Mouse (Mus musculus) forebrain, embryonic 16.5 days (tissue): ENCODE measurements around the gene Esrrb. TPM values are rescaled to one million over a fixed set of nuclear protein-coding genes. Genes with fewer than 3 reads are reported as not detected.

Experiments
- ATAC-seq: fragments of 200-750 bp; cut with Nextera tagmentation; 2 replicates; pipeline ENCODE4 v1.8.0; 2017; ENCODE audit warnings: mild to moderate bottlenecking, moderate library complexity
- H3K27ac ChIP-seq: fragments of 300-500 bp; sonication (generic); 2 replicates; pipeline ENCODE4 v1.5.1; 2014; ENCODE audit warnings: low read length, control low read depth
- H3K27me3 ChIP-seq: fragments of 300-500 bp; sonication (generic); replicated peaks from 2 replicates; pipeline ENCODE4 v1.6.1; 2014; ENCODE audit warnings: low read length; ENCODE audit not compliant: control insufficient read depth, insufficient read depth
- H3K36me3 ChIP-seq: fragments of 300-500 bp; sonication (generic); 2 replicates; pipeline ENCODE4 v1.6.1; 2014; ENCODE audit not compliant: control insufficient read depth, insufficient read depth
- H3K4me1 ChIP-seq: fragments of 300-500 bp; sonication (generic); replicated peaks from 2 replicates; pipeline ENCODE4 v1.6.1; 2014; ENCODE audit warnings: low read length; ENCODE audit not compliant: control insufficient read depth, insufficient read depth
- H3K4me2 ChIP-seq: fragments of 300-500 bp; sonication (generic); 2 replicates; pipeline ENCODE4 v1.6.1; 2014; ENCODE audit warnings: mild to moderate bottlenecking, low read length, control low read depth
- H3K4me3 ChIP-seq: fragments of 300-500 bp; sonication (generic); replicated peaks from 2 replicates; pipeline ENCODE4 v1.5.1; 2014; ENCODE audit warnings: mild to moderate bottlenecking, low read length, control low read depth
- H3K9ac ChIP-seq: fragments of 300-500 bp; sonication (generic); replicated peaks from 2 replicates; pipeline ENCODE4 v1.6.1; 2014; ENCODE audit warnings: low read depth, low read length, control low read depth
- H3K9me3 ChIP-seq: fragments of 300-500 bp; sonication (generic); 2 replicates; pipeline ENCODE4 v1.6.1; 2016; ENCODE audit warnings: low read length; ENCODE audit not compliant: control insufficient read depth
- WGBS: fragments of 180-500 bp; shearing (Covaris S2); extraction: QIAGEN DNeasy Blood & Tissue Kit; methylation state at CpG from one replicate; pipeline ENCODE4 v1.1.7; 2014; 5-methylcytosine and 5-hydroxymethylcytosine counted together
- polyA plus RNA-seq: library from polyadenylated mRNA; unstranded; fragments of >200 nt; fragmentation: Nextera tagmentation; extraction: Ambion mirVana; gene quantifications from 2 replicates; pipeline ENCODE4 v1.2.1, GENCODE M21; 2015

Esrrb gene
- polyA plus RNA-seq, 1 experiment from 2014 or later: 0.24 TPM

GRCm38 (mm10) chr12:86501728-86502127, 140.8 kb downstream of the Esrrb start:
- Histone ChIP-seq H3K27ac (no peak overlapping the region), H3K9me3 (no peaks in the 10 kb centered on the region), H3K4me2 (no peak overlapping the region), H3K36me3 (no peaks in the 10 kb centered on the region), H3K27me3 (no peaks in the 10 kb centered on the region), H3K4me1 (peaks cover 10% of the 10 kb centered on the region), H3K9ac (no peak overlapping the region), H3K4me3 (no peak overlapping the region)
- WGBS: 81% methylated on average over 10 of the region's 10 CpGs
- no peak for ATAC-seq

GRCm38 (mm10) chr12:86503921-86504320, 143.0 kb downstream of the Esrrb start:
- ATAC-seq: no peak
- H3K4me3 ChIP-seq: no peak overlapping the region
- 86% methylated on average over 4 of the region's 4 CpGs for WGBS

GRCm38 (mm10) chr12:86504321-86504720, 143.4 kb downstream of the Esrrb start:
- Histone ChIP-seq H3K9me3 (no peaks in the 10 kb centered on the region), H3K4me3 (no peak overlapping the region)

More at GRCm38 (mm10) chr12:86503921-86504320, 143.0 kb downstream of the Esrrb start:
- no peaks in the 10 kb centered on the region for H3K9me3 ChIP-seq
- H3K36me3 ChIP-seq: no peaks in the 10 kb centered on the region
- no peak overlapping the region for H3K4me2 ChIP-seq
- H3K27me3 ChIP-seq: no peaks in the 10 kb centered on the region
- no peak overlapping the region for H3K9ac ChIP-seq
- no peak overlapping the region for H3K27ac ChIP-seq
- H3K4me1 ChIP-seq: peaks cover 4% of the 10 kb centered on the region

GRCm38 (mm10) chr12:86507741-86508140, 146.8 kb downstream of the Esrrb start:
- ATAC-seq: no peak
- Histone ChIP-seq H3K27ac (no peak overlapping the region), H3K4me1 (no peaks in the 10 kb centered on the region; the same call in 1 of the 2 replicates), H3K9me3 (no peaks in the 10 kb centered on the region), H3K4me3 (no peak overlapping the region), H3K4me2 (no peak overlapping the region), H3K27me3 (no peaks in the 10 kb centered on the region), H3K36me3 (no peaks in the 10 kb centered on the region), H3K9ac (no peak overlapping the region)
- 86% methylated on average over 10 of the region's 10 CpGs for WGBS

More at GRCm38 (mm10) chr12:86504321-86504720, 143.4 kb downstream of the Esrrb start:
- no peaks in the 10 kb centered on the region for H3K27me3 ChIP-seq
- H3K9ac ChIP-seq: no peak overlapping the region
- no peak overlapping the region for H3K27ac ChIP-seq
- no peaks in the 10 kb centered on the region; the same call in 1 of the 2 replicates for H3K4me1 ChIP-seq
- 84% methylated on average over 3 of the region's 3 CpGs for WGBS
- ATAC-seq: no peak
- H3K4me2 ChIP-seq: no peak overlapping the region
- no peaks in the 10 kb centered on the region for H3K36me3 ChIP-seq

- no peak overlapping the region for H3K27ac ChIP-seq
- no peaks in the 10 kb centered on the region; the same call in 1 of the 2 replicates for H3K4me1 ChIP-seq
- H3K27me3 ChIP-seq: no peaks in the 10 kb centered on the region
- H3K9me3 ChIP-seq: no peaks in the 10 kb centered on the region
- no peak overlapping the region for H3K4me2 ChIP-seq
- H3K9ac ChIP-seq: no peak overlapping the region
- WGBS: 81% methylated on average over 6 of the region's 6 CpGs
- no peaks in the 10 kb centered on the region for H3K36me3 ChIP-seq
- ATAC-seq: no peak
- H3K4me3 ChIP-seq: no peak overlapping the region
Observed at GRCm38 (mm10) chr12:86508313-86508988, 147.5 kb downstream of the Esrrb start.

- Histone ChIP-seq H3K4me1 (no peaks in the 10 kb centered on the region; the same call in 1 of the 2 replicates), H3K9ac (no peak overlapping the region), H3K27me3 (no peaks in the 10 kb centered on the region), H3K4me3 (no peak overlapping the region), H3K36me3 (no peaks in the 10 kb centered on the region), H3K27ac (no peak overlapping the region), H3K4me2 (no peak overlapping the region), H3K9me3 (no peaks in the 10 kb centered on the region)
- ATAC-seq: no peak
- WGBS: 45% methylated on average over 13 of the region's 13 CpGs
Observed at GRCm38 (mm10) chr12:86509295-86510279, 148.7 kb downstream of the Esrrb start.

- 81% methylated on average over 3 of the region's 3 CpGs for WGBS
- Histone ChIP-seq H3K4me3 (no peak overlapping the region), H3K4me1 (no peaks in the 10 kb centered on the region; the same call in 1 of the 2 replicates), H3K36me3 (no peaks in the 10 kb centered on the region), H3K27ac (no peak overlapping the region), H3K4me2 (no peak overlapping the region), H3K9me3 (no peaks in the 10 kb centered on the region), H3K9ac (no peak overlapping the region), H3K27me3 (no peaks in the 10 kb centered on the region)
- ATAC-seq: no peak
Observed at GRCm38 (mm10) chr12:86512335-86512734, 151.4 kb downstream of the Esrrb start.

GRCm38 (mm10) chr12:86513596-86513995, 152.7 kb downstream of the Esrrb start:
- WGBS: 91% methylated on average over 4 of the region's 4 CpGs
- H3K4me1 ChIP-seq: peaks cover 2% of the 10 kb centered on the region
- no peaks in the 10 kb centered on the region for H3K36me3 ChIP-seq
- H3K4me2 ChIP-seq: no peak overlapping the region
- H3K27me3 ChIP-seq: no peaks in the 10 kb centered on the region
- ATAC-seq: no peak
- no peak overlapping the region for H3K4me3 ChIP-seq
- no peaks in the 10 kb centered on the region for H3K9me3 ChIP-seq
- H3K27ac ChIP-seq: no peak overlapping the region
- no peak overlapping the region for H3K9ac ChIP-seq

- no peak overlapping the region for H3K4me2 ChIP-seq
- no peaks in the 10 kb centered on the region for H3K27me3 ChIP-seq
- no peak overlapping the region for H3K27ac ChIP-seq
- no peak for ATAC-seq
- no peak overlapping the region for H3K9ac ChIP-seq
- peaks cover 7% of the 10 kb centered on the region for H3K4me1 ChIP-seq
- 75% methylated on average over 5 of the region's 5 CpGs for WGBS
- H3K4me3 ChIP-seq: no peak overlapping the region
- no peaks in the 10 kb centered on the region for H3K36me3 ChIP-seq
- H3K9me3 ChIP-seq: no peaks in the 10 kb centered on the region
Observed at GRCm38 (mm10) chr12:86516602-86517001, 155.7 kb downstream of the Esrrb start.
